Mouse (Mus musculus) lung, postnatal 36 days (tissue): ENCODE measurements around the gene Aox2.
A peak's percentile ranks its signal among the peaks of the same experiment; 100 is the strongest.
"Not testable (repeated sequence)": the region's sequence is repeated elsewhere in the genome, so short reads cannot be mapped to it uniquely, and the experiment has no call there.

Source experiments
- DNase-seq: peaks from one replicate; pipeline ENCODE4 v3.0.0; 2022; ENCODE audit warnings: mixed read lengths

Gene Aox2

GRCm38 (mm10) chr1:58353238-58353893 is 75.2 kb downstream of the Aox2 start:
- no peak for DNase-seq

DNA sequence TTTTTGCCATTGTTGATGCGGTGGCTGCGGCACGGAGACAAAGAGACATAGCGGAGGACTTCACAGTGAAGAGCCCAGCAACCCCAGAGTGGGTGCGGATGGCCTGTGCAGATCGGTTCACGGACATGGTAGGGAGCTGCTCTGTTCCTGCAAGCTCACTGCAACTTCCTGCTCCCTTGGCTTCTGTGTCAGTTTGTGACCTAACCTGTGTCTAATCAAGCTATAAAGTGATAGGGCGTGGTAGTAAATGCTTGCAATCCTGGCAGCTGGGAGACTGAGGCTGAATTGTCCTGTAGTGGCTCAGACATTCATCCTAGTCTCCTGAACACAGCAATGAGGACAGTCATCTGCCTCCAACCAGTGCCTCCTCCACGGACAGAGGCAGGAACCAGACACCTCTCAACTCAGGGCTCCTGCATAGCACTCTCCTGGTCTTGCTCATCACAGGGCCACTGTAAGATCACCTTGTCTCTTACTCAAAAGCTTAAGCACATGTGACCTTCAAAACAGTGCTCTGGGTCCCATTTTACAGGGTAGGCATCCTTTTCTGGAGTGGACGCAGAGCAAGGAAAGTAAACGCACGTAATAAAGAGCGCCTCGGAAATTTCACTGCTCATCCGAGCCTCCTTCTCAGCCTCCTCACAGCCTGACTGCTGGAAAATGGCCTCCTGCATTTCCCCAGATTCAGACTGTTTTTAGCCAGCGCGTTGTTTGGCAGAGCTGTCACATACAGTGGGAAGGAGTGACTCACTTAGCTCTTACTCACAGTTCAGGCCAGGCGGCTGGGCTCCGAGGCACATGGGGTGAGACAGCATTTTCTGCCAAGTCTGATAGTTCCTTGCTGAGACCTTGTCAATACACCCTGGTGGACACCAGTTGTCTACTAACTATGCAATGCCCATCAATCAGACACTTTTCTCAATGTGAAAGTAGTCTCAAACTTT is 81.1 kb downstream of the Aox2 start:
- DNase-seq: peak; percentile 37

DNA sequence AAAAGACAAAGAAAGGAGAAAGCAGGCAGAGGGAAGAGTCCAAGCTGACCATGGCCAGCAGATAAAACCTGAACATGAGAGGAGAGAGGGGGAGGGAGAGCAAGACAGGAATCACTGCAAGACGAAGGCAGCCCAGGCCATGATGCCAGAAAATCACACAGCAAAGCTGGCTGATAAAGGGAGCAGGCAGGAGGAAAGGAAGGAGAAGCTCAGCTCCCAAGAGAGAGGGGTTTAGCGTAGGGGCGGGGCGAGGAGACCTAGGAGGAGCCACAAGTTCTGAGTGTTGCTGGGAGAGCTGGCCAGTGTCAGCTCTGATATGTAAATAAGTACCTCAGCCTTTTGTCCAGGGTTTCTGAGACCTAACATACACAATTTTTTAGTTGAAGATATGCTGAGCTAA is 84.2 kb downstream of the Aox2 start:
- no peak for DNase-seq

DNA sequence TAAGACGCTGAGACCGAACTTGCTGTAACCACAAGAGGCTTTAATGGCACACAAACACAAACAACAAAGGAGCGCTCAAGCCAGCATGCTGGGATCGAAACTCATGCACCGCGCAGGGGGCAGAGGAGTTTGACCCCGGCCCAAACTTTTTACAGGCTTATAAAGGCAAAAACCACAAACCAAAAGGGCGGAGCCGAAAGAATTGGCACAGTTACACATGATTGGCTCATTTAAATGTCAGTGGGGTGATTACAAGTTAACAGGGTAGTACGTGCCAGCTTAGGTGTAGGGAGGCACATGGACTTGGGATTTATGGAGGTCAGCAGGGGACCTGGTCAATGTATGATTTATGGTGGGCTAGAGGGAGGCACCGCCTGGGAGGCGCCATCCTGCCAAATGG is 86.4 kb downstream of the Aox2 start:
- DNase-seq: no peak

DNA sequence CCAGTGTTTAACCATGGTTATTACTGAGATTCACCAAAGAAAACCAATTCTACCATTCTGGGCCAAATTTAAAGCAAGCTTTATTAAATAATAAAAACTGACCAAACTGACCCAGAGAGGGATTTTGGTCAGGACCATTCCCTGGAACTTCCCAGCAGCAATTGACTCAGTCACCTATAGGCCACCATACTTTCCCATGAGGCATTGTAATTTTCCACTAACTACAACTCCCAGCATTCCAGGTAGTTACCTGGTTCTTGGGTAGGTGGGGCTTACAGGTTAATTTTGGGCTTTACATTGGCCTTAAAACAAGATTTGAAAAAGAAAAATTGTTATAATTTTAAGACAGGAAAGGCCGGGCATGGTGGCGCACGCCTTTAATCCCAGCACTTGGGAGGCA is 87.7 kb downstream of the Aox2 start:
- no peak for DNase-seq

- DNase-seq: peak; percentile 7
Measured at GRCm38 (mm10) chr1:58366737-58367471, 88.8 kb downstream of the Aox2 start.

GRCm38 (mm10) chr1:58369716-58370115 is 91.6 kb downstream of the Aox2 start:
- no peak for DNase-seq

- not testable (repeated sequence) for DNase-seq
Measured at GRCm38 (mm10) chr1:58374266-58374665, 96.1 kb downstream of the Aox2 start.

DNA sequence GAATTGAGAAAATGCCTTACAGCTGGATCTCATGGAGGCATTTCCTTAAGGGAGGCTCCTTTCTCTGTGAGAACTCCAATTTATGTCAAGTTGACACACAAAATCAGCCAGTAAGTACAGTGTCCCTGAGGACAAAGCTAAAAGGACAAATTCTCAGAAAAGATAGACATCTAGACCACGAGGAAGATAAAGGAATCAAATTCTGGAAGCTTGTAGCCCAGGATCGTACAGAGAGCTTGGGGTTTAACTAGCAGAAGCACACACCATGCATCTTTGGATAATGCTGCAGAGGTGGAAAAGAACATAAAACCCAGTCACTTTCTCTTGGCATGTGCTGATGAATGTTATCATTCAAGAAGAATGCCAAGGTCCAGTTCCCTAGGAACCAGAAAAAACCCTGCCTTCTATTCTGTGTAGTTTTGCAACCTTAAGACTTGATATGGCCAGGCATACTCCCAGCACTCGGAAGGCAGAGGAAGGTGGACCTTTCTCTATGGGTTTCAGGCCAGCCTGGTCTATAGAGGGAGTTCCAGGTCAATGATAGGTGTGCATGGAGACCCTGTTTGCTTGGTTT is 97.5 kb downstream of the Aox2 start:
- DNase-seq: no peak

DNA sequence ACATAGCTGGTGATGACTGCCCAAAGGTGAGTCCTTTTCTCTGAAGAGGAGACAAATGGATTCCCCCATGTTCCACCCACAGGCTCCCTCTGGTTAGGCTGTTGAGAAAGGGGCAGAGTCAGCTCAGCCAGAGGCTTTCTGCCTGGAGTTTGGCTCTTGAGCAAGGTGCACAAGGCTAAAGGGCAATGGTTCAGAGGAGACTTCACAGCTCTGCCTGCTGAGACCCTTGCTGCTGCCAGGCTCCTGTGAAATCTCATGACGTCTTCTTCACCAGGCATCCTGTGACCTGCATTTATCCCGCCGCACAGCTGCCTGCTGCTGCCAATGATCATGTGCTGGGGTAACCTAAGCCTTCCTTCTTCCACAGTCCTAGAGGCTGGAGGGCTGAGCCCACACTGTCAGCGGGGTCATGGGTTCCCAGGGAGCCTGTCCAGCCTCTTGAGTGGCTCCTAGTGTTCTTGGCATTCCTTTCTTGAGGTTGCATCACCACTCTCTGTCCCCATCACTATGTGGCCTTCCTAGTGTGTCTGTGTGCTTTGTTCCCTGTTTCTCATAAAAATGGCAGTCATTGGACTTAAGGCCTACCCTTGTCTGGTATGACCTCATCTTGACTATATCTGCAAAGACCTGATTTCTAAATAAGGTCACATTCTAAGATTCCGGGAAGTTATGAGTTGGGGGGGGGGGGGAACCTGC is 104.6 kb downstream of the Aox2 start:
- peak; percentile 12 for DNase-seq

DNA sequence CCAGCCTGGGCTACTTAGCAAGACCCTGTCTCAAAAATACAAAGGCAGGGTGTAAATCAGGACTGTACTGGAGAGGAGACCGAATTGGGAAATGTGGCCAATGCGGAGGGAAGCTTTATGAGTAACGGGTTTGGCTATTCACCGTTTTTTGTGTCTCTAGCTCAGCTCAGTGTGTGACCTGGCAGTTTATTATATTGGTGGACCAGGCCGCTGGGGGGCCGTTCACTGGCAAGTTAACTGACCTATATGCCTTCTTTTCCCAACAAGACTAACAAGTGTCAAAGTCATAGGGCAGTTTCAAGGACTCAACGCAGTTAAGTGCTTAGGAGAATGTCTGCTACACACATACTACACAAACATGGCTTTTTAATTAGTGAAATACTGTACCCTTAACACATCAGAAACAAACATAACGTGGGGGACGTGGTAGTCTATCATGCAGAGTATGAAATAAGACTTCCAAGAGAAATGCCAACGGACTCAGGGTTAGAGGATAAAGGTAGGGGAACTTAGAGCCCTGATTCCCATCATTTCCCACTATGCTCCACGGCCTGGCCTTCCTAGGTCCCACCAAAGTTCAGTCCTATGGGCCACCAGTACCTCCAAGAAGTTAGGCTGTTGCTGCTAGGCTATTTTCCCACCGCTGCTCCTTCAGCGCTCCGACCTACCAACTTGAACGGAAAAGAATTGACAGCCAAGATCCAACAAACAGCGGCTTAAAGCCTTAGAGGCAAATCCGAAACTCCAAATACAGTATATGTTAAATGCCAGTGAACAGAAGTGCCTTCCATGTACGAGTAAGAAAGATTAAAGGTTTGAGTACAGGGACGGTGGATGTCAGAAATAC is 113.5 kb downstream of the Aox2 start:
- no peak for DNase-seq

- no peak for DNase-seq
Measured at GRCm38 (mm10) chr1:58392268-58392651, 114.1 kb downstream of the Aox2 start.

DNA sequence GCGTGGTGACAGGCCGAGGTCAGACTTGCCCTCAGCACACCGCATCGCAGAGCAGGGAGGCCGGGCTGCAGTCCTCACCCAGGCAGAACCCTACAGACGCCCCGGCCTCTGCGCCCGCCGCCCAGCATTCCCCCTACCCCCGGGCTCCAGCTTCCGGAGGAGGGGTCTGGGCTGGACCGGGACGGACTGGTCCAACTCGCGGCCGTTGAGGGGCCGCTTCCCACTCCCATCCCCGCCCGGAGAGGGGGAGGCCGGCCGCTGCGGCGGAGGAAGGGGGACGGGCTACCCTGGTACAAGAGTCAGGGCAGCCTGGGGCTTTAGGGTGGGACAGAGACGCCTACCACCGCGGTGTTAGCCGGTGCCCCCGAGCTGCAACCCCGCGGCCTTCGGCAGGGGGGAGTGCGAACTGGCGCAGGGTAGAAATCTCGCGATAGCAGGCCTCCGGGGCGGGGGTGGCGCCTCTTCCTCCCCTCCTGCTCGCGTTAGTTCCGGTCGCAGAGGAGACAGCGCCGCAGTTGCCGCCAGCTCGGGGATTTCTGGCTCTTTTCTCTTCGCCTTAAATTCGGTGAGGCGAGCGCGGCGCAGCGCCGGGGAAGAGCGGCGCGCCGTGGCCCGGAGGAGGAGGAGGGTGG is 114.6 kb downstream of the Aox2 start, which contains the start of gene Bzw1:
Gene Bzw1 (plus strand): TSS at position 247 of the 632 bp plus-strand sequence.
- peak; percentile 94 for DNase-seq

GRCm38 (mm10) chr1:58393284-58394195 is 115.4 kb downstream of the Aox2 start:
- DNase-seq: peak; percentile 49

GRCm38 (mm10) chr1:58395341-58395740 is 117.2 kb downstream of the Aox2 start:
- DNase-seq: no peak

DNA sequence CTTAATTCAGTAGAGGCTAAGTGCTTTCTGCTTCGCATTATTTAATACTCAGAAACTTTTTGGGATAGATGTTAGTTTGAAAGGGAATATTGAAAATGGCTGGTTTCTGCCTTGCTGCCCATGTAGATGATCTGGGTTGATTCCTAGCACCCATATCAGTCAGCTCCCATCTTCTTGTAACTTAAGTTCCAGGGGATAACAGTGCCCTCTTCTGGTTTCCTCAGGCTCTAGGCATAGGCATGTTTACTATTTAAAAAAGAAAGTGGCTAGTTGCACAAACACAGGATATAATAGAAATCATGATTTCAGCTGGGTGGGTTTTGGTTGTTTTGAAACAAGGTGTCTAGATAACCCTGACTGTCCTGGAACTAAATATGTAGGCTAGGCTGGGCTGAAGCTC is 118.1 kb downstream of the Aox2 start:
- no peak for DNase-seq

DNA sequence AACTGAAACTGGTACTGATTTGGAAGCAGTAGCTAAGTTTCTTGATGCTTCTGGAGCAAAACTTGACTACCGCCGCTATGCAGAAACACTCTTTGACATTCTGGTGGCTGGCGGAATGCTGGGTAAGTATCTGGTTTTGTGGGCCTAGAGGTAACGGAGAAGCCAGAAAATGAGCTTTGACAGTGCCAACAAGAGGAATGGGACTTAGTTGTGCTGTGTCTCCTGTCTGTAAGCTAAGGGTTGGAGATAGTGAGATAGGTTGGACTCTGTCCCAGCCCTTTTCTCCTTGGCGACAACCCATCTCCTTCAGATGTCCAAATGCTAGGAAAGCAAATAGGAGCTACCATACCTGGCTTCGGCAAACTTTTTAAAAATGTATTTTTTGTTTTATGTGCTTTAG is 119.6 kb downstream of the Aox2 start:
- no peak for DNase-seq

DNA sequence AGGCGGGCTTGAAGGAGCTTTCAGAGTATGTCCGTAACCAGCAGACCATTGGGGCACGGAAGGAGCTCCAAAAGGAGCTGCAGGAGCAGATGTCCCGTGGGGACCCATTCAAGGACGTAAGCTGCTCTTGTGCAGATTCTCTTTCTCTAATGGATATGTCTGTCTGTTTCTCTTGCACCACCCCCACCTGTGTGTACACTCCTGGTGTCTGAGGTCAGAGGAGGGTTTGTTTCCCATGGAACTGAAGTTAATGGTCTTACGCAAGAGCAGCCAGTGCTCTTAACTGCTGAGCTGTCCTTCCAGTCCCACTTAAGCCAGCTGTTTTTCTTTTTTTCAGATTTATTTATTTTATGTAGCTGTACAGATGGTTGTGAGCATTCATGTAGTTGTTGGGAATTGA is 123.3 kb downstream of the Aox2 start:
- peak; percentile 46 for DNase-seq

GRCm38 (mm10) chr1:58403745-58404144 is 125.6 kb downstream of the Aox2 start:
- DNase-seq: no peak

GRCm38 (mm10) chr1:58407321-58407720 is 129.2 kb downstream of the Aox2 start:
- DNase-seq: no peak
